Mouse (Mus musculus) heart, postnatal 0 days (tissue): ENCODE data around the gene Adamts15.

ENCODE experiments used
- CTCF ChIP-seq: IDR thresholded peaks from 2 replicates; pipeline ENCODE4 v1.5.1; 2016; ENCODE audit warnings: antibody characterized with exemption, control low read depth, low read depth
- EP300 ChIP-seq: IDR thresholded peaks from 2 replicates; pipeline ENCODE4 v1.6.1; 2016; ENCODE audit warnings: antibody characterized with exemption, low read depth

- TF ChIP-seq CTCF, result no peak
- TF ChIP-seq EP300, result no peak
These were observed 33.0 kb upstream of the Adamts15 start for GRCm38 (mm10) chr9:30955246-30955645.
